Mouse (Mus musculus) CH12.LX (cell line): ENCODE results near the gene Psmf1. TPM values are rescaled to one million over a fixed set of nuclear protein-coding genes. Genes with fewer than 3 reads are reported as not detected.

Experiments
- DNase-seq: peaks from one replicate; pipeline ENCODE4 v3.0.0-alpha.2; 2013; ENCODE audit errors: extremely low read depth
- H3K27ac ChIP-seq: 2 replicates; pipeline ENCODE4 v1.5.1; 2012; ENCODE audit warnings: low read depth, mild to moderate bottlenecking, control low read depth, moderate library complexity; ENCODE audit not compliant: insufficient read depth
- H3K27me3 ChIP-seq: replicated peaks from 2 replicates; pipeline ENCODE3; 2012; ENCODE audit warnings: inconsistent platforms
- H3K36me3 ChIP-seq, 2 experiments: replicated peaks in 1 of 2; 2 replicates each; pipeline versions ENCODE3 to v1.6.1; 2012; ENCODE audit warnings: inconsistent platforms in 1 of 2, low read length in 1 of 2, mild to moderate bottlenecking in 1 of 2, mixed read lengths in 1 of 2, moderate library complexity in 1 of 2; ENCODE audit not compliant: control insufficient read depth in 1 of 2, insufficient read depth in 1 of 2
- H3K4me1 ChIP-seq, 2 experiments: 2 replicates each; pipeline ENCODE4 v1.6.1; 2012; ENCODE audit warnings: inconsistent platforms in 1 of 2, moderate library complexity in 1 of 2; ENCODE audit not compliant: insufficient read depth in 2 of 2, control insufficient read depth in 1 of 2
- H3K4me2 ChIP-seq: 2 replicates; pipeline ENCODE4 v1.6.1; 2012; ENCODE audit warnings: low read depth, mild to moderate bottlenecking, control low read depth; ENCODE audit not compliant: poor library complexity, insufficient read depth, severe bottlenecking
- H3K4me3 ChIP-seq, 3 experiments: fragments of 150-350 bp in 1 of 3; sonication (generic) in 1 of 3; replicated peaks in 1 of 3; 2 replicates each; pipeline versions ENCODE3 to v1.5.1; 2011 to 2012; ENCODE audit warnings: low read depth in 2 of 3, low read length in 2 of 3, mild to moderate bottlenecking in 2 of 3, moderate library complexity in 2 of 3, control low read depth in 1 of 3, improper control_type of control experiment in 1 of 3, inconsistent platforms in 1 of 3, mixed read lengths in 1 of 3; ENCODE audit not compliant: poor library complexity in 1 of 3
- H3K79me2 ChIP-seq: replicated peaks from 2 replicates; pipeline ENCODE4 v1.6.1; 2012; ENCODE audit warnings: mild to moderate bottlenecking, moderate library complexity; ENCODE audit not compliant: control insufficient read depth, poor library complexity, insufficient read depth, severe bottlenecking; ENCODE audit errors: extremely low read depth
- H3K9ac ChIP-seq: 2 replicates; pipeline ENCODE4 v1.6.1; 2012; ENCODE audit warnings: low read depth, mild to moderate bottlenecking, control low read depth, moderate library complexity; ENCODE audit not compliant: insufficient read depth
- H3K9me3 ChIP-seq: replicated peaks from 2 replicates; pipeline ENCODE3; 2012; ENCODE audit warnings: low read length, inconsistent platforms, mixed read lengths
- CHD2 ChIP-seq: IDR thresholded peaks from 2 replicates; pipeline ENCODE4 v1.6.1; 2011; ENCODE audit warnings: low read length, improper control_type of control experiment
- CTCF ChIP-seq, 2 experiments: IDR thresholded peaks in 1 of 2; conservative IDR thresholded peaks in 1 of 2; 2 replicates each; pipeline ENCODE4 v1.5.1; 2011 to 2012; ENCODE audit warnings: low read depth in 2 of 2, low read length in 2 of 2, improper control_type of control experiment in 1 of 2, inconsistent platforms in 1 of 2, mild to moderate bottlenecking in 1 of 2, moderate library complexity in 1 of 2
- E2F4 ChIP-seq: IDR thresholded peaks from 2 replicates; pipeline ENCODE4 v1.6.1; 2011; ENCODE audit warnings: low read depth, low read length, improper control_type of control experiment; ENCODE audit not compliant: insufficient replicate concordance
- ELF1 ChIP-seq: IDR thresholded peaks from 2 replicates; pipeline ENCODE4 v1.6.1; 2014; ENCODE audit warnings: low read depth, mild to moderate bottlenecking, inconsistent platforms, low read length, improper control_type of control experiment
- EP300 ChIP-seq: IDR thresholded peaks from 2 replicates; pipeline ENCODE4 v1.6.1; 2011; ENCODE audit warnings: low read length, improper control_type of control experiment
- ETS1 ChIP-seq: conservative IDR thresholded peaks from 2 replicates; pipeline ENCODE4 v1.6.1; 2012; ENCODE audit warnings: low read depth, mild to moderate bottlenecking, inconsistent platforms, low read length, improper control_type of control experiment, moderate library complexity
- GABPA ChIP-seq: IDR thresholded peaks from 2 replicates; pipeline ENCODE4 v1.6.1; 2012; ENCODE audit warnings: low read depth, low read length, improper control_type of control experiment, inconsistent platforms; ENCODE audit not compliant: insufficient replicate concordance
- HCFC1 ChIP-seq: IDR thresholded peaks from 2 replicates; pipeline ENCODE4 v1.6.1; 2012; ENCODE audit warnings: low read depth, mild to moderate bottlenecking, inconsistent platforms, low read length, improper control_type of control experiment
- IRF4 ChIP-seq: IDR thresholded peaks from 2 replicates; pipeline ENCODE4 v1.6.1; 2014; ENCODE audit warnings: low read depth, mild to moderate bottlenecking, inconsistent platforms, low read length, improper control_type of control experiment
- JUN ChIP-seq: IDR thresholded peaks from 2 replicates; pipeline ENCODE4 v1.6.1; 2011; ENCODE audit warnings: low read depth, mild to moderate bottlenecking, low read length, improper control_type of control experiment, moderate library complexity; ENCODE audit not compliant: insufficient read depth
- JUND ChIP-seq: conservative IDR thresholded peaks from 2 replicates; pipeline ENCODE4 v1.6.1; 2011; ENCODE audit warnings: low read depth, low read length, improper control_type of control experiment
- KAT2A ChIP-seq: IDR thresholded peaks from 2 replicates; pipeline ENCODE4 v1.6.1; 2012; ENCODE audit warnings: low read length, improper control_type of control experiment, inconsistent platforms; ENCODE audit not compliant: insufficient replicate concordance
- MAFK ChIP-seq: IDR thresholded peaks from 2 replicates; pipeline ENCODE4 v1.6.1; 2011; ENCODE audit warnings: low read length, improper control_type of control experiment; ENCODE audit not compliant: insufficient replicate concordance
- MAX ChIP-seq: IDR thresholded peaks from 2 replicates; pipeline ENCODE4 v1.6.1; 2011; ENCODE audit warnings: low read length, improper control_type of control experiment
- MAZ ChIP-seq: IDR thresholded peaks from 2 replicates; pipeline ENCODE4 v1.6.1; 2012; ENCODE audit warnings: low read depth, mild to moderate bottlenecking, inconsistent platforms, low read length, improper control_type of control experiment, moderate library complexity
- MEF2A ChIP-seq: IDR thresholded peaks from 2 replicates; pipeline ENCODE4 v1.6.1; 2014; ENCODE audit warnings: low read depth, mild to moderate bottlenecking, inconsistent platforms, low read length, improper control_type of control experiment, borderline replicate concordance
- MXI1 ChIP-seq: IDR thresholded peaks from 2 replicates; pipeline ENCODE4 v1.6.1; 2011; ENCODE audit warnings: mild to moderate bottlenecking, low read depth, low read length, improper control_type of control experiment
- MYC ChIP-seq: IDR thresholded peaks from 2 replicates; pipeline ENCODE4 v1.6.1; 2011; ENCODE audit warnings: low read depth, mild to moderate bottlenecking, improper control_type of control experiment, low read length
- NELFE ChIP-seq: IDR thresholded peaks from 2 replicates; pipeline ENCODE4 v1.6.1; 2011; ENCODE audit warnings: low read depth, low read length, improper control_type of control experiment
- NRF1 ChIP-seq: IDR thresholded peaks from 2 replicates; pipeline ENCODE4 v1.6.1; 2014; ENCODE audit warnings: low read depth, mild to moderate bottlenecking, inconsistent platforms, low read length, improper control_type of control experiment, moderate library complexity
- PAX5 ChIP-seq: IDR thresholded peaks from 2 replicates; pipeline ENCODE4 v1.6.1; 2012; ENCODE audit warnings: low read length, inconsistent platforms, mixed read lengths
- POLR2A ChIP-seq: IDR thresholded peaks from 2 replicates; pipeline ENCODE4 v1.6.1; 2011; ENCODE audit warnings: low read depth, mild to moderate bottlenecking, improper control_type of control experiment, low read length
- POLR2AphosphoS2 ChIP-seq: IDR thresholded peaks from 2 replicates; pipeline ENCODE4 v1.6.1; 2011; ENCODE audit warnings: low read depth, low read length, improper control_type of control experiment
- RAD21 ChIP-seq: IDR thresholded peaks from 2 replicates; pipeline ENCODE4 v1.6.1; 2011; ENCODE audit warnings: low read depth, mild to moderate bottlenecking, low read length, improper control_type of control experiment, moderate library complexity
- RCOR1 ChIP-seq: conservative IDR thresholded peaks from 2 replicates; pipeline ENCODE4 v1.6.1; 2012; ENCODE audit warnings: low read depth, mild to moderate bottlenecking, inconsistent platforms, low read length, improper control_type of control experiment
- SIN3A ChIP-seq: IDR thresholded peaks from 2 replicates; pipeline ENCODE4 v1.6.1; 2012; ENCODE audit warnings: low read length, improper control_type of control experiment, inconsistent platforms
- SMC3 ChIP-seq: IDR thresholded peaks from 2 replicates; pipeline ENCODE4 v1.6.1; 2011; ENCODE audit warnings: low read depth, low read length, improper control_type of control experiment
- TBP ChIP-seq: conservative IDR thresholded peaks from 2 replicates; pipeline ENCODE4 v1.6.1; 2011; ENCODE audit warnings: low read depth, low read length, improper control_type of control experiment
- TCF12 ChIP-seq: IDR thresholded peaks from 2 replicates; pipeline ENCODE4 v1.6.1; 2014; ENCODE audit warnings: low read depth, mild to moderate bottlenecking, inconsistent platforms, low read length, improper control_type of control experiment
- UBTF ChIP-seq: IDR thresholded peaks from 2 replicates; pipeline ENCODE4 v1.6.1; 2012; ENCODE audit warnings: low read depth, mild to moderate bottlenecking, inconsistent platforms, low read length, improper control_type of control experiment, moderate library complexity
- USF1 ChIP-seq: IDR thresholded peaks from 2 replicates; pipeline ENCODE4 v1.6.1; 2014; ENCODE audit warnings: low read depth, mild to moderate bottlenecking, inconsistent platforms, low read length, improper control_type of control experiment
- USF2 ChIP-seq: conservative IDR thresholded peaks from 2 replicates; pipeline ENCODE4 v1.6.1; 2011; ENCODE audit warnings: low read depth, low read length, improper control_type of control experiment
- ZC3H11A ChIP-seq: IDR thresholded peaks from 2 replicates; pipeline ENCODE4 v1.6.1; 2012; ENCODE audit warnings: low read depth, mild to moderate bottlenecking, inconsistent platforms, low read length, improper control_type of control experiment
- ZKSCAN1 ChIP-seq: IDR thresholded peaks from 2 replicates; pipeline ENCODE4 v1.6.1; 2012; ENCODE audit warnings: low read depth, inconsistent platforms, low read length, improper control_type of control experiment, borderline replicate concordance
- ZMIZ1 ChIP-seq: IDR thresholded peaks from 2 replicates; pipeline ENCODE4 v1.6.1; 2012; ENCODE audit warnings: low read depth, mild to moderate bottlenecking, inconsistent platforms, low read length, improper control_type of control experiment
- dilution Hi-C: fragments of 300-500 bp; cut with MboI; formaldehyde crosslinking; loops from 2 replicates; pipeline ENCODE4 v1.14.3; 2020; ENCODE audit warnings: low sequenced_read_pairs; ENCODE audit not compliant: extremely low pct_unique_long_range_greater_than_20kb, extremely low pct_ligation_motif_present
- in situ Hi-C: fragments of 300-500 bp; cut with MboI; formaldehyde crosslinking; loops from 3 replicates; pipeline ENCODE4 v1.14.3; 2019; ENCODE audit warnings: low sequenced_read_pairs, low pct_ligation_motif_present, low pct_unique_long_range_greater_than_20kb, mixed read lengths
- polyA plus RNA-seq: library from polyadenylated mRNA; unstranded; fragments of >175 nt; gene quantifications from 2 replicates; pipeline ENCODE4 v1.2.1, GENCODE M21; 2012; ENCODE audit warnings: low read depth; ENCODE audit not compliant: insufficient read length
- total RNA-seq, 2 experiments: library from RNA; depleted of rRNA; stranded (reverse); fragments of 300-350 nt in 1 of 2; fragments of >200 nt in 1 of 2; gene quantifications; 2 replicates each; pipeline ENCODE4 v1.2.3; 2012 to 2014

The Psmf1 gene
- total and polyA plus RNA-seq, 3 experiments, result 29.5 to 59.7 (median 32.5) TPM

DNA sequence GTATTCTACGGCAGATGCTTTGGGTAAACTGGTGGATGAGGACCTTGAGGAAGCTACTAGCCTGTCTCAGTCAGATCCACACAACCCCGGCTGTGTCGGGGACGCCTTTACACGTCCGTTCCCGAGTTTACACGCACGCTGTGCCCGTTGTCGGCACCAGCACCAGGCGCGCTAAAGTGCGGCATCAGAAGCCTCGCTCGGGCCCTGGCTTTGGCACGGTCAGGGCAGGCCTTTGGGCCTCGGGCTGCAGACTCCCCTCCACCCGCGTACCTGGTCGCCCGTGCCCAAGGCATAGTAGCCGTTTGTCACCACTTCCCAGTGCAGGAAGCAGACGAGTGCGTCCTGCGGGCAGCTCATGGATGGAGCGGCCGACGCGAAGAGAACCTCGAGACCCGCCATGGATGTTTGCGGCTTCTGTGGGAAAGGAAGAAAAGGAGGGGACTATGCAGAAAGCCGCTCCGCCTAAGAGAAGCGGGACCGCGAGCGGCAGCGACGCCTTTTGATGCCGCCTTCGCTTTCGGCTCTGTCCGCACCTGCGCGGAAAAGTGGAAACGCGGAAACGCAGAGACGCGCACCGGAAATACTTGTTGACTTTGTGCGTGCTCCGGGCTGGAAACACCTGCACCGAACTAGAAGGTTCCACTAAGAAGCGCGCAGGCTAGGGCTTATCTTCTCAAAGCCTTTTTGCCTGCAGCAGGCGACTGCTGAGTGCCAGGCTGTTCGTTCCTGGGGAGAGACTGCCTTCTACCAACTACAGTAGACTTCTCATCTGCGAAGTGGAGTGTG, 3.1 kb downstream of the Psmf1 start:
- Histone ChIP-seq H3K27me3 (peaks cover 13% of the 10 kb centered on the region), H3K9me3 (no peaks in the 10 kb centered on the region), H3K27ac (peak overlapping the region; percentile 25; the same call in 1 of the 2 replicates), H3K4me2 (peak overlapping the region; percentile 83), H3K4me1 (peaks cover 9 to 28% of the 10 kb centered on the region in 2 experiments)
- dilution Hi-C loops, result no loop called here
- TF ChIP-seq KAT2A (peak; percentile 94; the same call in 1 of the 2 replicates), E2F4 (no peak), NELFE (peak; percentile 90), ETS1 (no peak), ZC3H11A (no peak), MXI1 (peak; percentile 75), SIN3A (peak; percentile 83), ZMIZ1 (peak; percentile 84), TBP (peak; percentile 98), RAD21 (no peak), POLR2AphosphoS2 (peak; percentile 72; the same call in 1 of the 2 replicates), NRF1 (peak; percentile 83), MAFK (no peak), RCOR1 (no peak), MEF2A (peak; percentile 60; the same call in 1 of the 2 replicates), SMC3 (no peak), MAZ (peak; percentile 60; the same call in 1 of the 2 replicates), JUN (no peak; the same call in 1 of the 2 replicates), CTCF (conservative IDR thresholded peaks at IDR 0.05 in 1 of 2, IDR thresholded peaks at IDR 0.05 in 1 of 2; ENCODE audit: low read depth in 2 of 2, low read length in 2 of 2) (no peak), PAX5 (no peak), EP300 (no peak), MYC (peak; percentile 75), GABPA (peak; percentile 32; the same call in 1 of the 2 replicates), USF2 (no peak), ELF1 (peak; percentile 98), TCF12 (peak; percentile 94), ZKSCAN1 (no peak), MAX (peak; percentile 58), HCFC1 (peak; percentile 97), POLR2A (peak; percentile 94), USF1 (no peak), IRF4 (peak; percentile 78), CHD2 (peak; percentile 84), UBTF (peak; percentile 19; the same call in 1 of the 2 replicates), JUND (peak; percentile 34; the same call in 1 of the 2 replicates)
- TF ChIP-seq, all 38 proteins: peak for 21
- Histone ChIP-seq H3K9ac (peak overlapping the region; percentile 64), H3K36me3 (peaks cover 0 to 24% of the 10 kb centered on the region in 2 experiments), H3K4me3 (peak overlapping the region; percentile 70 to 99 (median 91)), H3K79me2 (peaks cover 33% of the 10 kb centered on the region)
- DNase-seq, result peak; percentile 88
- in situ Hi-C loops, result no loop called here
